Mouse (Mus musculus): ENCODE measurements around the gene March2. TPM values are rescaled to one million over a fixed set of nuclear protein-coding genes. Genes with fewer than 3 reads are reported as not detected.

The March2 gene
- polyA plus RNA-seq, 1 experiment from 2014 or later = 45.3 TPM

- no peak for ATAC-seq (ENCODE audit: insufficient read depth)
- Histone ChIP-seq H3K4me3 (ENCODE audit: low read depth, low read length) (no peak overlapping the region), H3K4me1 (ENCODE audit: insufficient read depth) (no peaks in the 10 kb centered on the region), H3K9ac (no peak overlapping the region), H3K9me3 (ENCODE audit: low read depth, low read length) (no peaks in the 10 kb centered on the region), H3K36me3 (ENCODE audit: insufficient read depth) (peaks cover 48% of the 10 kb centered on the region), H3K27me3 (ENCODE audit: insufficient read depth, low read length) (no peaks in the 10 kb centered on the region), H3K27ac (ENCODE audit: low read depth) (no peak overlapping the region), H3K4me2 (no peak overlapping the region)
- WGBS = 76% methylated on average over 1 of the region's 1 CpGs
- no peak for DNase-seq
- no peak for TF ChIP-seq CTCF (IDR thresholded peaks at IDR 0.05; ENCODE audit: low read depth)
Observed at GRCm38 (mm10) chr17:33673837-33674236, 44.6 kb downstream of the March2 start.

DNA sequence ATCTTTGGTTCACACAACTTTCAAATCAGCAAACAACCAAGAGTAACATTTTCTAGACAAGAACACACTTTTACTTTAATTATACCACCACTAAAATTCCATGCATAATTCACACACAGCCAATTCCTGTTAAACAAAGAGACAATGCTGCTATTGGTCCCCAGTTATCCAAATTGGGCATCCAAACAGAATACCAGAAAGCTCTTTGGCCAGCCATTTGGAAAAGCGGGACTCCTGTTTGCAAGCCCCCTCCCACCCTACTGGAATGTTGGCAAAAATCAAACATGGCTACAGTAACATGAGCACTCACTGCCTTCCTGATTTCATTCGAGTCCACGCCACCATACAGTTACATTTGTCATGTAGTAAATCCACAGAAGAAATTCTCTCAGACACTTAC is 48.8 kb downstream of the March2 start:
- no peak for ATAC-seq (ENCODE audit: insufficient read depth)
- H3K9me3 ChIP-seq (ENCODE audit: low read depth, low read length) = no peaks in the 10 kb centered on the region
- no peaks in the 10 kb centered on the region for H3K27me3 ChIP-seq (ENCODE audit: insufficient read depth, low read length)
- peaks cover 62% of the 10 kb centered on the region for H3K36me3 ChIP-seq (ENCODE audit: insufficient read depth)
- H3K9ac ChIP-seq = no peak overlapping the region
- 89% methylated on average over 3 of the region's 3 CpGs for WGBS
- H3K4me1 ChIP-seq (ENCODE audit: insufficient read depth) = no peaks in the 10 kb centered on the region
- no peak for TF ChIP-seq CTCF (IDR thresholded peaks at IDR 0.05; ENCODE audit: low read depth)
- DNase-seq = no peak
- H3K4me3 ChIP-seq (ENCODE audit: low read depth, low read length) = no peak overlapping the region
- no peak overlapping the region for H3K27ac ChIP-seq (ENCODE audit: low read depth)
- no peak overlapping the region for H3K4me2 ChIP-seq

GRCm38 (mm10) chr17:33666813-33667212 is 51.7 kb downstream of the March2 start:
- no peak overlapping the region for H3K27ac ChIP-seq (ENCODE audit: low read depth)
- peaks cover 73% of the 10 kb centered on the region for H3K36me3 ChIP-seq (ENCODE audit: insufficient read depth)
- H3K9ac ChIP-seq = no peak overlapping the region
- H3K4me3 ChIP-seq (ENCODE audit: low read depth, low read length) = no peak overlapping the region
- H3K4me1 ChIP-seq (ENCODE audit: insufficient read depth) = no peaks in the 10 kb centered on the region
- TF ChIP-seq CTCF (IDR thresholded peaks at IDR 0.05; ENCODE audit: low read depth) = no peak
- DNase-seq (no peak), ATAC-seq (ENCODE audit: insufficient read depth) (no peak)
- no peaks in the 10 kb centered on the region for H3K27me3 ChIP-seq (ENCODE audit: insufficient read depth, low read length)
- 66% methylated on average over 3 of the region's 3 CpGs for whole genome bisulfite sequencing
- H3K9me3 ChIP-seq (ENCODE audit: low read depth, low read length) = no peaks in the 10 kb centered on the region
- H3K4me2 ChIP-seq = no peak overlapping the region

GRCm38 (mm10) chr17:33649781-33650475 is 68.5 kb downstream of the March2 start:
- Histone ChIP-seq H3K27me3 (ENCODE audit: insufficient read depth, low read length) (no peaks in the 10 kb centered on the region), H3K4me1 (ENCODE audit: insufficient read depth) (no peaks in the 10 kb centered on the region), H3K9me3 (ENCODE audit: low read depth, low read length) (no peaks in the 10 kb centered on the region), H3K9ac (no peak overlapping the region), H3K36me3 (ENCODE audit: insufficient read depth) (peaks cover 97% of the 10 kb centered on the region), H3K4me3 (ENCODE audit: low read depth, low read length) (no peak overlapping the region), H3K27ac (ENCODE audit: low read depth) (no peak overlapping the region), H3K4me2 (no peak overlapping the region)
- DNase-seq (no peak), ATAC-seq (ENCODE audit: insufficient read depth) (no peak)
- no peak for TF ChIP-seq CTCF (IDR thresholded peaks at IDR 0.05; ENCODE audit: low read depth)
- WGBS = 97% methylated on average over 34 of the region's 34 CpGs

- ATAC-seq (ENCODE audit: insufficient read depth) = no peak
- DNase-seq = no peak
- H3K27ac ChIP-seq (ENCODE audit: low read depth) = no peak overlapping the region
- no peaks in the 10 kb centered on the region for H3K4me1 ChIP-seq (ENCODE audit: insufficient read depth)
- no peak for TF ChIP-seq CTCF (IDR thresholded peaks at IDR 0.05; ENCODE audit: low read depth)
- H3K36me3 ChIP-seq (ENCODE audit: insufficient read depth) = peaks cover 75% of the 10 kb centered on the region
- H3K9ac ChIP-seq = no peak overlapping the region
- WGBS = 93% methylated on average over 8 of the region's 8 CpGs
- H3K9me3 ChIP-seq (ENCODE audit: low read depth, low read length) = no peaks in the 10 kb centered on the region
- H3K4me2 ChIP-seq = no peak overlapping the region
- H3K27me3 ChIP-seq (ENCODE audit: insufficient read depth, low read length) = no peaks in the 10 kb centered on the region
- no peak overlapping the region for H3K4me3 ChIP-seq (ENCODE audit: low read depth, low read length)
Observed at GRCm38 (mm10) chr17:33645073-33645472, 73.4 kb downstream of the March2 start.

DNA sequence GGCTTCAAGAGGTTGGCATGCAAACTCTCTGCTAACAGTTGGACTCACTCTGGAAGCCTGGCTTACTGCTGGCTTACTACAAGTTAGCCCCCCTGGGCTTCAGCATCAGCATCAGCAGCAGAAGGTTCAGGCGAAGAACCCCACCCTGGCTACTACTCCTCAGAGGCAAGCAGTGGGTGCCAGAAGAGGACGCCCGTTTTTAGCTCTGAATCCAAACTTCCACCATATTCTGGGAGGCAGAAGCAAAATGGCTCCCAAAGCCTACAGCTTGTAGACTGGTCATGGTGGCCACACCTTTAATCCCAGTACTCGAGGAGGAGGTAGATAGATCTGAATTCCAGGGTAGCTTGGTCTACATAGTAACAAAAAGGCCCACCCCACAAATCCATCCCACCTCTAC is 74.4 kb downstream of the March2 start:
- Histone ChIP-seq H3K36me3 (ENCODE audit: insufficient read depth) (peaks cover 65% of the 10 kb centered on the region), H3K9me3 (ENCODE audit: low read depth, low read length) (no peaks in the 10 kb centered on the region), H3K27ac (ENCODE audit: low read depth) (no peak overlapping the region), H3K27me3 (ENCODE audit: insufficient read depth, low read length) (no peaks in the 10 kb centered on the region), H3K9ac (no peak overlapping the region), H3K4me1 (ENCODE audit: insufficient read depth) (no peaks in the 10 kb centered on the region), H3K4me2 (no peak overlapping the region), H3K4me3 (ENCODE audit: low read depth, low read length) (no peak overlapping the region)
- ATAC-seq (ENCODE audit: insufficient read depth) (no peak), DNase-seq (no peak)
- WGBS = 91% methylated on average over 4 of the region's 4 CpGs
- TF ChIP-seq CTCF (IDR thresholded peaks at IDR 0.05; ENCODE audit: low read depth) = no peak

DNA sequence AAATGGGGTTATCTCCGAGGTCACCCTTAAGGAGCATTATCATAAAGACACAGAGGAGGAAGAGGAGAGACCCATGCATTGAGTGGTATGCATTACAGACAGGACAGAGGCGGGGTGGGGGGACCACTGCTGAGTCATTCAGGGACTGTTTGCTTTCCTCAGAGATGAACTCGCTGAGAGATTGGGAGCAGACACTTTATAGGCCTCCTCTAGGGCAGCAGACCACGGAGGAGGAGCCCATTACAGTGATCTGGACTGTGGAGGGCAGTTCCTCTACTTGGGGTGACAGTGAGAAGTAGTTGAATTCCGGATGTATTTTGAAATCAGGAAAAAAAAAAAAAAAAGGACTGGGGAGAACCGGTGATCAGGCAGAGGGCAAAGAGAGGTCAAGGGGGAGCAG is 78.7 kb downstream of the March2 start:
- no peaks in the 10 kb centered on the region for H3K27me3 ChIP-seq (ENCODE audit: insufficient read depth, low read length)
- TF ChIP-seq CTCF (IDR thresholded peaks at IDR 0.05; ENCODE audit: low read depth) = no peak
- DNase-seq (no peak), ATAC-seq (ENCODE audit: insufficient read depth) (no peak)
- 49% methylated on average over 6 of the region's 6 CpGs for WGBS
- H3K9me3 ChIP-seq (ENCODE audit: low read depth, low read length) = no peaks in the 10 kb centered on the region
- no peak overlapping the region for H3K9ac ChIP-seq
- H3K4me2 ChIP-seq = no peak overlapping the region
- no peaks in the 10 kb centered on the region for H3K4me1 ChIP-seq (ENCODE audit: insufficient read depth)
- H3K4me3 ChIP-seq (ENCODE audit: low read depth, low read length) = no peak overlapping the region
- H3K36me3 ChIP-seq (ENCODE audit: insufficient read depth) = peaks cover 23% of the 10 kb centered on the region
- no peak overlapping the region for H3K27ac ChIP-seq (ENCODE audit: low read depth)
